Mouse (Mus musculus) naive thymus-derived CD4-positive, alpha-beta T cell, adult 2 months (primary cell): ENCODE results near the gene Bend4.

Experiments
- DNase-seq: peaks from one replicate; pipeline ENCODE4 v3.0.0-alpha.2; 2011; ENCODE audit warnings: low read depth

Gene Bend4

DNA sequence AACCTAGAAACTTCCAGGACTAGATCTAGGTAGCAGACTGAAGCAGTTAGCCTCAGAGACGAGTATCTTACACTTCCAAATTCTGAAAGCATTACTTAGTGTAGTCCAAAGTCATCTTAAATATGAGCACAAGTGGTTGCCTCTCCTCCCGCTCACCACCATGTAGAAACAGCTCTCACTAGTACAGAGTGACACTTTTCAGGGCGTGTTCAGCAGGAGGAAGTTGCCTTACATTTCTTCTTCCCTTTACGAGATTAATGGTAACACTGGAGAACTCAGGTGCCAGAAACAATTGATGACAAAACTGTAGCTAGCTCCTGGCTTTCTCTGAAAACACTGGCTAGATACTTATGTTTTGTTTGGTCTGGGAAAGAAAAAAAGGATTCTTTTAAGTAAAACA is 8.7 kb downstream of the Bend4 start:
- peak; percentile 28 for DNase-seq

DNA sequence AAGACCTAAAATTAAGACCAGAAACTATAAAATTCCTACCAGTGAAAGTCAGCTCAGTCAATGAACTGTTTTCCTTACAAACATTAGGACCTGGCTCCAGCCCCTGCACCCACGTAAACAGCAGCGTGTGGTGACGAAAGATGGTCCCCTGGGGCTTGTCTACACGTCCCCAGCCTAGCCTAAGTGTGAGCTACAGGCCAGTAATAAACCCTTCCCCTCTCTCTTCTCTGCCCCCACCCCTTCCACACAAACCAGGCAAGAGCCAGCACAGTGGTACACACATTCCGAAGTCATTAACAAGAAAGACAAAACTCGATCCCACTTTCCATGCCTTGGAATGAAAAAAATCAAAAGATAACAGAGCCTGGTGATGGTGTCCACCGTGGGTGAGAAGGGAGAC is 16.6 kb downstream of the Bend4 start:
- no peak for DNase-seq

DNA sequence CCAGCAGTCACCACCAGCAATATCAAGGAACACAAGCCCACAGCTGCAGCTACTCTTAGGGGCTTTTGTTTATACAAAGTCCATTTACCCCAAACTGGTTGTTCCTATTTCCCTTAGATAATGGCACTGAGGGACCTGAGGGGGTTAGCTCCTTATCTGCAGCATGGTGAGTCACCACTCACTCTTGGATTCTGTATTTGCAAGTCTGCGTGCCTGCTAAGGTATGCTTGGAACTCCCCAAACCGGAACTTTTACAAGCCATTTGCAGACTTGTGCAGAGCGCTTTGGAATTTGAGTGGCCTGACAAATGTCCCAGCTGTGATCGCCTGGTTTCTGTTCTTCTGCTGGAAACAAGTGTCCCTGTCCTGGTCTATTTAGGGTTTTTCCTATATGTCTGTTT is 17.7 kb downstream of the Bend4 start:
- no peak for DNase-seq

DNA sequence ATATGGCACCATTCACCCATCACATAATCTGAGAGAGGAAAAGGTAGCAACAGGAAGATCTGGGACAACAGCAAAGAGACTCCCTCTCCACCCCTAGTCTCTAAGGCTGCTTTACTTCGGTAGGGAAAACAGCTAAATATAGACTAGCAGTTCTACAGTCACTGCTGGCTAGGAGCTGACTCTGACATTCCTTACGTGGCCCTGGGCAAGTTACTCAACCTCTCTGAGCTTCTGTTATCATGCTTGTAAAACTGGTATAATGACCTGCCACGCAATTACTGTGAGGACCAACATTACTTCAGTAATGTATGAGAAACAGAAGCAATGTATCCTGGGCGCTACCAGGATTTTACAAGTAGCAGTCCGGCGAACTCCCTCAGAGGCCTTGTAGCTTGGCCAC is 19.7 kb downstream of the Bend4 start:
- DNase-seq = no peak

DNA sequence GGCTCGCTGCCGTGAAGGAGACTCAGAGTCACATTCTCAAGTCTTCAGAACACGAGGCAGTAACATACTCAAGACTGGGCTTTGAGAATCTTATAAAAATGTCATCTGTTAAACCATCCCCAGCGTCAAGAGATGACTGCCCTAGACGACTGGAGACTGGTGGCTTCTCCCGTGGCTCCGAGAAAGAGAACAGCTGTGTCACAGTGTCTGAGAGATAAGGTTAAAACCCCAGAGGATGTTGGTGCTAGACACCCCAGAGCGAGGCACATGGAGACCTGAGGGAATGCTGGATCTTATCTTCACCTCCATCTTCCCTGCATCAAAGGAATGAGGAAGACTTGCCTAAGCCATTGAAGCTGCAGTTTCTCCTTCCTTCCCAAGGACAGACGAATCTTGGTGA is 23.2 kb downstream of the Bend4 start:
- peak; percentile 32 for DNase-seq

DNA sequence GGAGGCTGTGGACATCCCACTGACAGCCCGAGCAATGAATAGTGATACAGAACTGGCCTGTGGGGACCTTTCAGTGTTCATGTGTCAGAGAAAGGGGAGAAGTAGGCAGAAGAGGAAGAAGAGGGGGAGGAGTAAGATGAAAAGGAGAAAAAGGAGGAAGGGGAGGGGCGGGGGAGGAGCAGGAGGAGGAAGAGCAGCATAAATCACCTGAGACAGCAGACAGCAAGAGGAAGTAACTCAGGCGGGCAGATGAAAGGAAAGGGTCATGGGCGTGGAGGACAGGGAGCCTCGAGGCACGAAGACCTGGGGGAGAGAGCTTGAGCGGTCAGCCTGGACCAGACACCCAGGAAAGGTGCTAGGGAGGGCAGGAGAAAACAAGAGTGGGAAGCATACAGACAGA is 23.7 kb downstream of the Bend4 start:
- DNase-seq = peak; percentile 46

DNA sequence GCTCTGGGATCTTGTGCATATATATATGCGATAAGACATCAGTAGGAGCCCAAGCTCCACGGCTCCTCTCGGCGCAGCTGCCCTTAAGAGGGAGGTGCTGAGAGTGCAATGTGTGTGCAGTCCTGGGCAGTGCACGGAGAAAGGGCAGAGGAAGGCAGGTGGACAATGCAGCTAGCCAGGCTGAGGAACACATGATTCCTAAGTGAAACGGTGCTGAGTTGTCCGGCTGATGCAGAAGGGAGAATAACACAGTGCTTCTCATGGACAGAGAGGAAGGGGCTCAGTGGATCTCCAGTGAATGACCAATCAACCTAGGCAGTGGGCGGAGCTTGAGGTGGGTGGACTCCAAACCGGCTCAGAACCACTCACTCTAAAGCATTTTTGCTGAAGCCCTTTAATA is 26.5 kb downstream of the Bend4 start:
- DNase-seq = no peak

DNA sequence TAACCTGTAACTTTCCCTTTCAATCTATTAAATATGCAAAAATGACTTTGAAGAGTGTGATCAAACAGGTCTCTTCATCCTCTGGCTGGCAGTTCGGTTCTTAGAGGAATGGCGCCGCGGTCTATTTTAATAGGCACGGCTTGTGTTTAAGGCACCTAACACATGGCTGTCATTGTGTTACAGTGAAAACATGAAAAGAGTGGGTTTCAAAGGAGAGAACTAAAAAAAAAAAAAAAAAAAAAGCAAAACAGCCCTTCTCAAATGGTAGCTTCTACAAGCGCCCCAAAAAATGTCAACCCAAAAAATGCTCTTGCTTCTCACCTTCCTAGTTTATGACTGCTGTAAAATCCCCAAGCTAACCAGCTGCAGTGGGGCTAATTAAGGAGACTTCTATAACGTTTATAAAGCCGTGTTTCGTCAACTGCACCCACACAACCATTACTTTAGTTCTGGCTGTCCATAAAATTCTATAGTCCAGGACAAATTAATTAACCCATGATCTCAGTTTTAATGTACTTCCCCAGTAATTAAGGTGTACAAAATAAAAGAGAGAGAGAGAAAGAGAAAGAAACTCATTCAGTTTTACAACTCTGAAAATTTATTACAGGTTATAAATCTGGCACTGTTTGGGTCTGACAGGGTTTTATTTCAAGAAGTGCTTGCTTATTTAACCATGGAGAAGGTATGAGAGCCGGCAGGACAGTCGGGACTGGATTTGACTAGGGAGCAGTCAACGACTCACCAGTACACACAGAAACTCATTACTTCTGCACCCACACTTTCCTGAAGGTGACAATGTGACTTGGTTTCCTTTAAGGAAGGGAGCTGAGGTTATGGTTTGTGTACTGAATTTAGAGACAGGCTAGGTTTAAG is 27.3 kb downstream of the Bend4 start:
- no peak for DNase-seq

DNA sequence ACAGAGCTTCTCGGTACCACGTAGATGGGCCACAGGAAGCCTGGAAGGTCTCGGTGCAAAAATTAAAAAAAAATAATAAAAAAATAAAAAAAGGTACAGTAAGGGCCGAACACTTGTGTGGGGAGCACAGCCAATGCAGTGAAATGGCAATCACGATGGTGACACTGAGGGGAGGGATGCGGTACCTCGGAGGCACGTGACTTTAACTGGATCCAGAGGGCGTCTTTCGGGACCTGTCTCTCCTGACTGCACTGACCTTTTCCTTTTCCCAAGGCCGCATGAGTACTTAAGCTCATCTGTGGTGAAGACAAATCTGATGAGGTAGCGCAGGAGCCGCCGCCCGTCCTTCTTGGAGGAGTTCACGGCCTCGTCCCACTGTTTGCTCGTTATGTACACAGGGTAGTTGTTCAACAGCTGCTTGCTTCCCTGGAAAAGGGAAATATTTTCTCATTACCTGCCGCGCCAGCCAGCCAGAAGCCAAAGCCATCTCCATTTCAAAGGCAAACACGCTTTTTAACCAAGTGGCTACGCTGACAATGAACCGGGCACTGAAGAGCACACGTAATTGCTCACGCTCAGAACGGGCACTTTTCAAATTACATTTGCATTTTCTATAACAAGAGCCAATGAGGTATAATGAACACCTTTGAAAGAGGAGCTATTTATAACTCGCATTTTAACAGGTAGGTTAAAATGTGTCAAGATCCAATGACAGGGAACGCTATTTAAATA is 28.1 kb downstream of the Bend4 start:
- no peak for DNase-seq

DNA sequence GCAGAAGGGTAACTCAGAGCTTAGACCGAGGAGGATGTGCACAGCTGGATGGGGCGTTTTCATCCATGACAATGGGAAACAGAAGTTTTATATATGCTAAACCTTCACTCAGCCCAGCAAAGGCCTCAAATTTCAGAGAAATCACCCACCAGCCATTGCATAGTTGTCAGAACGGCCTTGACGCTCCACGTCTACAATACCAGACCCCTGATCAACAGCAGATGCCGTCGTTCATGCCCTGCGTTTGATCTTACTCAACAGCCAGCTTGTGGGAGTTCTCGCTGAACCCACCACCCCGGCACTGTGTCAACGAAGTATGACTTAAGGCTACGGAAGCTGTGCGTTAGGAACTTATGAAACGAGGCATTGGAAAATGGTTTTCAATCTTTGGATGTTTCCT is 30.9 kb downstream of the Bend4 start:
- no peak for DNase-seq

DNA sequence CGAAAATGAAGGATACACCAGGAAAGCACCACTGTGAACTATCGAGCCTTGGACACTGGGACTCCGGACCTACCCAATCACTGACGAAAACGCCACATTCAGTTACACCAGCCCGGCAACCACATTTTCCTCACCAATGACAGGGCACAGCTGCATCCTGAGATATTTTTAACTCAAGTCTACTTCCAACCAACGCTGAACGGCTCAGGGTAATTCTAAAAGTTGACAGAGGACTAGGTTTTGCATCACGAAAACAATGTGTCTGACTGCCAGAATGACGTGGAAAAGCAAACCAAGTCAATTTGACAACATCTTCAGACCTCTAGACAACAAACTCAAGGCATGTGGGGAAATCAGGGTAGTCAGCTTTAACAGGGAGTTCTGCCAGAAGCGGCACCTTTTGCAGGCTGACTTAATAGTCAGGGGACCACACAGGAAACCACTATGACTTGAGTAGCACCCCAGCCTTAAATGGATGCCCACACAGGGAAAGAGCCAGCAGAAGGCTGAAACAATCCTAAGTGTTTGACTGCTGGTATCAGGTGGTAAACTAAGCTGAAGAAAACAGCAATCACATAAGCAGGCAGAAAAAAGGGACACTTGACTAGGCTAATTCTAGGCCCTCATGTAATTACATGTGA is 32.8 kb downstream of the Bend4 start:
- DNase-seq = peak; percentile 48

DNA sequence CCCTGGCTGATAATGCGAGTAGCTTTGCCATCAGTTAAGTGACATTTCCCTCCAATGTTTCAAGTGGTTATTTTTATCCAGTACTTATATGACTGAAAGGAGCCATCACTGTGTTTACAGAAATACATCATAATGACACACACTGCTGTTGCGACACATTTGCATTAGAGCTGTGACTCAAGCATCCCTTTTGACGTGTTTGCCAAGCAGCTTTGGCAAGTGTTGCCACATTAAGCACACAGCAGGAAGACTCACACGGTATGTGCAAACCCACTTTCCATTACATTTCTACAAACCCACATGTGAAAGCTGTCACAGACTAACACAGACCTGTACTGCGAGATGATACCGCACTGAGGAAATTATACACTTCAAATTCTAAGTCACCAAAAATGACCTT is 34.2 kb downstream of the Bend4 start:
- peak; percentile 58 for DNase-seq

DNA sequence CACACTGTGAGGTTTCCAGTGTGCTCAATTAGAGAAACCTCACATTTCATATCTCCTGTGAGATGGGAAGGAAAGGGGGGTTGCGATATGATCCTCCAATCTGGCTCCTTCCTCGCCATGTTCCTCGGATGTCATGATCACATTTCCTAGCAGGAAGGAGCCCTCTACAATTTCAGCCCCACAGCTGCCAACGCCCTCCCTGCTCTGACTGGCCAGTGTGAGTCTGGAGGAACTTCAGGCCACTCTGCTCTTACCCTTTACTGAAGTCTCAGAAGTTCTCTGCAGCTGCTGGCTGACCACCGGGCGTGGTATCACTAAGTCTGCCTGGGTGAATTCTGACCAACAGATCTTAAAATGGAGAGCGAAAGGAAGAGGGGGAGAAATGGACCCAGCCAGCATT is 45.6 kb downstream of the Bend4 start:
- no peak for DNase-seq

DNA sequence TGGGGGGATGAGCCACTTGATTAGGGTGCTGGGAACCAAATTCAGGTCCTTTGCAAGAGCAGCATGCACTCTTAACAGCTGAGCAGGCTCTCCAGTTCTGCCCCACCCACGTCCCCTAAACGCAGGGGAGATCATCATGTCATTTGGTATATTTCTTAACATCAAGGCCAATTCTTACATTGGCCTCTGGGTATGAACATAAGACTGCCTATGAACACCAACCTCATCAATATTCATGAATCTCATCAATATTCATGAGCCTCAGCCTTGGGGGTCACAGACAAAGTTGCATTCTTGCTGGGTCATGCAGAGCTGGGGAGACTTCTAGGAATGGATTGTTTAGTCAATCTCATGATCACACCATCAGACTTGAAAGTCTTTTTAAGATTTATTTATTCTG is 46.4 kb downstream of the Bend4 start:
- DNase-seq = no peak

DNA sequence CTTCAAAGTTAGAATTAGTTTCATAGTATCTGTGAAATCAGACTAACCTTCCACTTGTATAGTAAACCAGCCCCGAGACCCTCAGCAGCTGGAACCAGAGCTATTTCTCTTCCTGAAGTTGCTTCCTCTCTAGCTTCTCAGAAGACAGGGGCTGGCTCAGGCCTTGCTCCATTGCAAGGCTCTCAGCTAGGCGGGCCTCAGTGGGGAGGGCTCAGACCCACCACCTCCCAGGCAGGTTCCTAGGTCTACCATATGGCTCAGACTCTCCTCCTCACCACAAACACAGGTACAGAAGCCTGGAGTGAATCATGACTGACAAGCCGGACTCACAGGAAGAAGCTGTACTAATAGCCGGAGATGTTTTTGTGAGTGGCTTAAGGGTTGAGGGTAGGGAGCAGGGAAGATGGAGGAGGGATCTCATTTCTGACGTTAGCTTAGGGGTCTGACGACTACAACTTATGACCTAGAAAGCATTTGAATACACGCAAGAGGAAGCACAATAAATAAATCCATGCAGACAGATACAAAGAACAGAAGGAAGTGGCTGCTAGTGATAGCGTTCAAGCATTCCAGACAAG is 51.0 kb downstream of the Bend4 start:
- no peak for DNase-seq

DNA sequence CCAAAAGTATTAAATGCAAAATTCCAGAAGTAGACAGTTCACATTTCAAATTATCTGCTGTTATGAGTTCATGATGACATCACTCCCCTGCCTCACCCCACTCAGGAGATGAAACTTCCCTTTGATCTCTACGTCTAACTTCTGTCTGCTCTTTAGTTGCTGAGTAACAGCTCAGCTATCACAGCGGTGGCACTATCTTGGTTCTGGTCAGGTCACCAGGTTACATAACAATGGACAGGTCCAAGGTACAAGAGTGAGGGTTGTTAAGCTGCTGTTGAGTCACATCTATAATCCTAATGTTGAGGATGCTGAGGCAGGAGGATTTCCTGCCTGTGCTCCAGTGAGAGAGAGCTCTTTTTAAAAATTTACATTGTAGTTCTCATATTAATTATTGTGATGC is 65.2 kb downstream of the Bend4 start:
- no peak for DNase-seq

DNA sequence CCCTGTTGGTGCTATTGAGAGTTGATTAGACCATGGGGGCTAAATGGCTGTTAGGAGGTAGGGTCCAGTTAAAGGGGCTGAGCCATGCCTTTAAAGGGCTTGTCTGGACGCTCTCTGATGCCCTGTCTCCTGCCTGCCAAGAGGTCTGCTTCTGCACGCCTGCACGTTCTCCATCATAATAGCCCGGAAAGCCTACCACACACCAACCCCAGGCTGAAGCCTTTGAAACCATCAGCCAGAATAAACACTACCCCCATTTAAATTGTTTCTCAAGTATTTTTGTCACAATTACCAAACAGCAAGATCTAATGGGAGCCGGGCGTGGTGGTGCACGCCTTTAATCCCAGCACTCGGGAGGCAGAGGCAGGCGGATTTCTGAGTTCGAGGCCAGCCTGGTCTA is 65.8 kb downstream of the Bend4 start:
- no peak for DNase-seq

DNA sequence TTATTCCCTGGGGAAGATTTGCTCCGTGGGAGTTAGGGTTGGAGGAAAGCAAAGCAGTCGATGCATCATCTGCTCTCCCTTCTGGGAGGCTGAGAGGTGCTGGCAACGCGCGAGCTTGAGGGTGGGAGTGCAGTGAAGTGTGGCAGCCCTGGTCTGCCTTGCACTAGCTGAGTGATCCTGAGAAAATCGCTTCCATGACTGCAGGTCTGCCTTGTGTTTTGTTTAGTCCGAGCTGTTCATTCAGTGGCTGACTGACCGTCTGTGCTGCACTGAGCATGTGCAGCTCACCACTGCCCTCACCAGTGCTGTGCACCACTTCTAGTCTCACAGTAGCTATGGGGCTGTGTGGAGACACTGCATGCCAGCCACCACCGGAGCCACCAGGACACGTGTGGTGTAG is 79.2 kb downstream of the Bend4 start:
- no peak for DNase-seq

DNA sequence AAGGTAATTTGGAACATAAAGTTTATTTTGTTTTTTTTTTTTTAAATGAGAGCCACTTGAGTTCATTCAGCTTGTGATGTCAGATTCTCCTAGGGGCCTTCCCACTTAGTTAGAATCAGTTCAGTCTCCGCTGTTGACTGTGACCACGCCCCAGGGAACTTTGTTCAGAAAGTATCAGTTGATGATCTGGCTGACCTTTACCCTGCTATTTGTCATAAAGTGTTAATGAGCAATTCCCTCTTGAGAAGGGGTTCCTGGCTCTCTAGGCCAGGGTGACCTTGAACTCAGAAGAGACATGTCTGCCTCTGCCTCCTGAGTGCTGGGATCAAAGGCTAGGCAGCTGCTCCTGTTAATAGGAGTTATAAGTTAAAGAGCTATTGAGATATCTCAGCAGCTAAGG is 81.0 kb downstream of the Bend4 start:
- no peak for DNase-seq
